Mouse (Mus musculus): Measurements from ENCODE around the gene Uckl1. TPM values are rescaled to one million over a fixed set of nuclear protein-coding genes. Genes with fewer than 3 reads are reported as not detected.

The Uckl1 gene
- polyA plus RNA-seq, 1 experiment from 2014 or later: 49.4 TPM

- no peak for ATAC-seq (ENCODE audit: low FRiP score, low TSS enrichment)
- Histone ChIP-seq H3K4me3 (ENCODE audit: low read length) (no peak overlapping the region), H3K4me1 (ENCODE audit: control insufficient read depth, insufficient read depth, low read length) (no peaks in the 10 kb centered on the region), H3K36me3 (ENCODE audit: control insufficient read depth, insufficient read depth, low read length) (peaks cover 48% of the 10 kb centered on the region), H3K9ac (ENCODE audit: low read depth, low read length) (no peak overlapping the region), H3K27me3 (ENCODE audit: control insufficient read depth, insufficient read depth, low read length) (no peaks in the 10 kb centered on the region), H3K4me2 (replicated peaks; ENCODE audit: low read depth, low read length) (no peak overlapping the region), H3K27ac (ENCODE audit: low read depth, low read length) (no peak overlapping the region), H3K9me3 (ENCODE audit: control insufficient read depth, low read length) (no peaks in the 10 kb centered on the region)
- WGBS: 96% methylated on average over 7 of the region's 7 CpGs
These were observed 38.5 kb downstream of the Uckl1 start for GRCm38 (mm10) chr2:181546142-181546541.

GRCm38 (mm10) chr2:181541761-181542380 lies 42.8 kb downstream of the Uckl1 start:
- H3K27me3 ChIP-seq (ENCODE audit: control insufficient read depth, insufficient read depth, low read length): no peaks in the 10 kb centered on the region
- H3K9ac ChIP-seq (ENCODE audit: low read depth, low read length): no peak overlapping the region
- no peak overlapping the region for H3K4me3 ChIP-seq (ENCODE audit: low read length)
- no peaks in the 10 kb centered on the region for H3K4me1 ChIP-seq (ENCODE audit: control insufficient read depth, insufficient read depth, low read length)
- no peak overlapping the region for H3K4me2 ChIP-seq (replicated peaks; ENCODE audit: low read depth, low read length)
- WGBS: 93% methylated on average over 6 of the region's 6 CpGs
- no peak overlapping the region for H3K27ac ChIP-seq (ENCODE audit: low read depth, low read length)
- H3K9me3 ChIP-seq (ENCODE audit: control insufficient read depth, low read length): no peaks in the 10 kb centered on the region
- peaks cover 12% of the 10 kb centered on the region for H3K36me3 ChIP-seq (ENCODE audit: control insufficient read depth, insufficient read depth, low read length)
- no peak for ATAC-seq (ENCODE audit: low FRiP score, low TSS enrichment)

- Histone ChIP-seq H3K27ac (ENCODE audit: low read depth, low read length) (peak overlapping the region; percentile 11; the same call in 1 of the 2 replicates), H3K4me3 (ENCODE audit: low read length) (no peak overlapping the region), H3K4me1 (ENCODE audit: control insufficient read depth, insufficient read depth, low read length) (no peaks in the 10 kb centered on the region), H3K27me3 (ENCODE audit: control insufficient read depth, insufficient read depth, low read length) (no peaks in the 10 kb centered on the region), H3K36me3 (ENCODE audit: control insufficient read depth, insufficient read depth, low read length) (peaks cover 5% of the 10 kb centered on the region; the same call in 1 of the 2 replicates), H3K9me3 (ENCODE audit: control insufficient read depth, low read length) (no peaks in the 10 kb centered on the region), H3K9ac (ENCODE audit: low read depth, low read length) (no peak overlapping the region), H3K4me2 (replicated peaks; ENCODE audit: low read depth, low read length) (no peak overlapping the region)
- peak; percentile 39; the same call in 1 of the 2 replicates for ATAC-seq (ENCODE audit: low FRiP score, low TSS enrichment)
- 86% methylated on average over 2 of the region's 2 CpGs for whole genome bisulfite sequencing
These were observed 47.1 kb downstream of the Uckl1 start for GRCm38 (mm10) chr2:181537444-181538047.

- WGBS: 83% methylated on average over 2 of the region's 2 CpGs
- H3K27me3 ChIP-seq (ENCODE audit: control insufficient read depth, insufficient read depth, low read length): no peaks in the 10 kb centered on the region
- no peak overlapping the region for H3K27ac ChIP-seq (ENCODE audit: low read depth, low read length)
- H3K36me3 ChIP-seq (ENCODE audit: control insufficient read depth, insufficient read depth, low read length): peaks cover 5% of the 10 kb centered on the region; the same call in 1 of the 2 replicates
- no peaks in the 10 kb centered on the region for H3K4me1 ChIP-seq (ENCODE audit: control insufficient read depth, insufficient read depth, low read length)
- H3K9ac ChIP-seq (ENCODE audit: low read depth, low read length): no peak overlapping the region
- H3K4me2 ChIP-seq (replicated peaks; ENCODE audit: low read depth, low read length): no peak overlapping the region
- no peak overlapping the region for H3K4me3 ChIP-seq (ENCODE audit: low read length)
- ATAC-seq (ENCODE audit: low FRiP score, low TSS enrichment): no peak
- H3K9me3 ChIP-seq (ENCODE audit: control insufficient read depth, low read length): no peaks in the 10 kb centered on the region
These were observed 48.3 kb downstream of the Uckl1 start for GRCm38 (mm10) chr2:181536410-181536809.

DNA sequence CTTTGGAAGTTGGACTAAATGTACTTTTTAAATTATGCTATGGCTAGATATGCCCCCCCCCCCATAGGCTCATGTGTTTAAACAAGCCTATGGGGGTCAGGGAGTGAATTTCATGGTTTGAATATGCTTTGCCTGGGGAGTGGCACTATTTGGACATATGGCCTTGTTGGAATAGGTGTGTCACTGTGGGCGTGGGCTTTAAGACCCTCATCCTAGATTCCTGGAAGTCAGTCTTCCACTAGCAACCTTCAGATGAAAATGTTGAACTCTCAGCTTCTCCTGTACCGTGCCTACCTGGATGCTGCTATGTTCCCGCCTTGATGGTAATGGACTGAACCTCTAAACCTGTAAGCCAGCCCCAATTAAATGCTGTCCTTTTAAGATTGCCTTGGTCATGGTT lies 52.1 kb downstream of the Uckl1 start:
- no peaks in the 10 kb centered on the region; the same call in 1 of the 2 replicates for H3K36me3 ChIP-seq (ENCODE audit: control insufficient read depth, insufficient read depth, low read length)
- peaks cover 6% of the 10 kb centered on the region; the same call in 1 of the 2 replicates for H3K9me3 ChIP-seq (ENCODE audit: control insufficient read depth, low read length)
- no peak for ATAC-seq (ENCODE audit: low FRiP score, low TSS enrichment)
- 98% methylated on average over 3 of the region's 3 CpGs for WGBS
- no peaks in the 10 kb centered on the region for H3K27me3 ChIP-seq (ENCODE audit: control insufficient read depth, insufficient read depth, low read length)
- H3K4me3 ChIP-seq (ENCODE audit: low read length): no peak overlapping the region
- H3K4me1 ChIP-seq (ENCODE audit: control insufficient read depth, insufficient read depth, low read length): no peaks in the 10 kb centered on the region
- no peak overlapping the region for H3K4me2 ChIP-seq (replicated peaks; ENCODE audit: low read depth, low read length)
- H3K9ac ChIP-seq (ENCODE audit: low read depth, low read length): no peak overlapping the region
- H3K27ac ChIP-seq (ENCODE audit: low read depth, low read length): no peak overlapping the region

DNA sequence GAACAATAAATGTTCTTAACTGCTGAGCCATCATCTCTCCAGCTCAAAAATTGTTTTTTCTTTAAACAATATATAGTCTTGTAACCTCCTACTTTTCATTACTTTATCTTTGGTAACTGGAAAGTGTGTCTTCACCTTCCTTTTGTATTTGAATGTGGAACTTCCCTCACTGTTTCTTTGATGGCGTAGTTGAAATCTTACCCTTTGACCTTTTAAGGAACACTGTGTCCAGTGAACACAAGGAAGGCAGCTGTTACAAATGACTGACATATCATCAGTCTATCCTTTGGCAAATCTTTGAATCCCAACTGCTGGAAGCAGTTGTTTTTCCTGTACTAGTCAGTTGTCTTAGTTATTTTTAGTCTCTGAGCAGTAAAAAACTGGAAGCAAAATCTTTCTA lies 55.6 kb downstream of the Uckl1 start:
- Histone ChIP-seq H3K27me3 (ENCODE audit: control insufficient read depth, insufficient read depth, low read length) (no peaks in the 10 kb centered on the region), H3K4me1 (ENCODE audit: control insufficient read depth, insufficient read depth, low read length) (no peaks in the 10 kb centered on the region), H3K27ac (ENCODE audit: low read depth, low read length) (no peak overlapping the region), H3K9me3 (ENCODE audit: control insufficient read depth, low read length) (peaks cover 6% of the 10 kb centered on the region; the same call in 1 of the 2 replicates), H3K4me3 (ENCODE audit: low read length) (no peak overlapping the region), H3K36me3 (ENCODE audit: control insufficient read depth, insufficient read depth, low read length) (no peaks in the 10 kb centered on the region; the same call in 1 of the 2 replicates), H3K4me2 (replicated peaks; ENCODE audit: low read depth, low read length) (no peak overlapping the region), H3K9ac (ENCODE audit: low read depth, low read length) (no peak overlapping the region)
- no peak for ATAC-seq (ENCODE audit: low FRiP score, low TSS enrichment)
- WGBS: 91% methylated on average over 1 of the region's 1 CpGs

- H3K4me3 ChIP-seq (ENCODE audit: low read length): no peak overlapping the region
- peaks cover 15% of the 10 kb centered on the region; the same call in 1 of the 2 replicates for H3K4me1 ChIP-seq (ENCODE audit: control insufficient read depth, insufficient read depth, low read length)
- peaks cover 4% of the 10 kb centered on the region; the same call in 1 of the 2 replicates for H3K36me3 ChIP-seq (ENCODE audit: control insufficient read depth, insufficient read depth, low read length)
- 72% methylated on average over 5 of the region's 5 CpGs for WGBS
- H3K27ac ChIP-seq (ENCODE audit: low read depth, low read length): no peak overlapping the region
- no peaks in the 10 kb centered on the region for H3K27me3 ChIP-seq (ENCODE audit: control insufficient read depth, insufficient read depth, low read length)
- H3K9ac ChIP-seq (ENCODE audit: low read depth, low read length): no peak overlapping the region
- no peak overlapping the region for H3K4me2 ChIP-seq (replicated peaks; ENCODE audit: low read depth, low read length)
- ATAC-seq (ENCODE audit: low FRiP score, low TSS enrichment): no peak
- H3K9me3 ChIP-seq (ENCODE audit: control insufficient read depth, low read length): peaks cover under 1% of the 10 kb centered on the region; the same call in 1 of the 2 replicates
These were observed 59.2 kb downstream of the Uckl1 start for GRCm38 (mm10) chr2:181525526-181525925.

DNA sequence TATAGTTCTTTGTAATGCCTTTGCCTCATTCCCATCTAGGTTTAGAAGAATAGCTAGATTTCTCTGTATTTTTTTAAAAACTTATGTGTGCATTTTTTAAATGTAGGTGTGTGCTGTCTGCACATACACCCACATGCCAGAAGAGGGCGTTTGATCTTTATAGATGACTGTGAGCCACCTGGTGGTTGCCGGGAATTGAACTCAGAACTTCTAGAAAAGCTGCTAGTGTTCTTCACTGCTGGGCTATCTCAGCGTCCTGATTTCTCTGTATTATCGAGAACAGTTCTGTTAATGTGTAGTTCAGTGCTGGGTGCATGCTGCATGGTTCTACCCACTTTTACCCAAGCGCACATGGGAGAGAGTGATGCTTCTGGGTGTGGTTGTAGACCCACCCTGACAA lies 61.9 kb downstream of the Uckl1 start:
- Histone ChIP-seq H3K4me2 (replicated peaks; ENCODE audit: low read depth, low read length) (no peak overlapping the region), H3K4me1 (ENCODE audit: control insufficient read depth, insufficient read depth, low read length) (peaks cover 15% of the 10 kb centered on the region; the same call in 1 of the 2 replicates), H3K9me3 (ENCODE audit: control insufficient read depth, low read length) (no peaks in the 10 kb centered on the region), H3K27me3 (ENCODE audit: control insufficient read depth, insufficient read depth, low read length) (no peaks in the 10 kb centered on the region), H3K9ac (ENCODE audit: low read depth, low read length) (no peak overlapping the region), H3K4me3 (ENCODE audit: low read length) (no peak overlapping the region), H3K27ac (ENCODE audit: low read depth, low read length) (no peak overlapping the region), H3K36me3 (ENCODE audit: control insufficient read depth, insufficient read depth, low read length) (peaks cover 9% of the 10 kb centered on the region; the same call in 1 of the 2 replicates)
- 74% methylated on average over 5 of the region's 5 CpGs for WGBS
- no peak for ATAC-seq (ENCODE audit: low FRiP score, low TSS enrichment)

- ATAC-seq (ENCODE audit: low FRiP score, low TSS enrichment): no peak
- 37% methylated on average over 10 of the region's 10 CpGs for WGBS
- H3K4me3 ChIP-seq (ENCODE audit: low read length): peak overlapping the region; percentile 94
- peak overlapping the region; percentile 64 for H3K4me2 ChIP-seq (replicated peaks; ENCODE audit: low read depth, low read length)
- H3K36me3 ChIP-seq (ENCODE audit: control insufficient read depth, insufficient read depth, low read length): peaks cover 21% of the 10 kb centered on the region
- no peak overlapping the region for H3K27ac ChIP-seq (ENCODE audit: low read depth, low read length)
- H3K4me1 ChIP-seq (ENCODE audit: control insufficient read depth, insufficient read depth, low read length): peaks cover 15% of the 10 kb centered on the region; the same call in 1 of the 2 replicates
- H3K9me3 ChIP-seq (ENCODE audit: control insufficient read depth, low read length): no peaks in the 10 kb centered on the region
- H3K9ac ChIP-seq (ENCODE audit: low read depth, low read length): peak overlapping the region; percentile 96
- no peaks in the 10 kb centered on the region for H3K27me3 ChIP-seq (ENCODE audit: control insufficient read depth, insufficient read depth, low read length)
These were observed 63.2 kb downstream of the Uckl1 start for GRCm38 (mm10) chr2:181521491-181521890.

All from kidney, embryonic 14.5 days (tissue).